Mouse (Mus musculus) brain, embryonic 14.5 days (tissue): ENCODE results near the gene Pde1b.

Experiments
- CTCF ChIP-seq: fragments of 200-500 bp; IDR thresholded peaks from 2 replicates; pipeline ENCODE4 v1.5.1; 2012; ENCODE audit warnings: inconsistent platforms, mild to moderate bottlenecking, moderate library complexity, borderline replicate concordance; ENCODE audit not compliant: insufficient read depth, insufficient read length; ENCODE audit errors: extremely low read depth
- POLR2A ChIP-seq: fragments of 200-500 bp; IDR thresholded peaks from 2 replicates; pipeline ENCODE4 v1.6.1; 2012; ENCODE audit warnings: mild to moderate bottlenecking, inconsistent platforms, borderline replicate concordance; ENCODE audit not compliant: poor library complexity, insufficient read depth, insufficient read length, severe bottlenecking; ENCODE audit errors: extremely low read depth

DNA sequence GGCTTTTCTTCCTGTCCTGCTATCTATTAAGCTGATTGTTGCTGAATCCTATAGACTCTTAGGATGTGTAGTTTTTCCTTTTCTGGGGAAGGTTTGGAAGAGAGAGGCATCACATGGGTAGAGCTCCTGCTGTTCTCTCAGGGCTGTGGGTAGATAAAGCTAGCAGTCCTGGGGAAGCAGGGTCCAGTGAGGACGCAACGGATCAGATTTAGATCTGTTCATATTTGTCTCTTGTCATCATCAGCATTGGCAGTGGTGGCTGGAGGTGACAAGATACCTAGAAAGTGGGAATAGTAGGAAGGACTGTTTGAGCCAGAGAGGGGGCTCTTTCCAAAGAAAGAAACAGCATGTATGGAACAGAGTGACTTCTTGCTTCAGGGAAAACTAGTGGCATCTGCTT lies 32.2 kb downstream of the Pde1b start:
- TF ChIP-seq POLR2A (no peak), CTCF (no peak)
